ENCODE assay signal across 8 mouse cellular contexts in genomic region chr9:56797876-56798275, GRCm38 (mm10). TPM values are rescaled to one million over a fixed set of nuclear protein-coding genes. Genes with fewer than 3 reads are reported as not detected.
DNase-seq lines count a peak whose midpoint lies in the region; ATAC-seq and TF ChIP-seq lines count a peak whose summit lies in the region.

No protein-coding gene starts in this region.

- ATAC-seq in embryonic facial prominence, embryonic 14.5 days (ENCODE audit: low read depth), result peak; percentile 55; the same call in 1 of the 2 replicates
- ATAC-seq in midbrain, embryonic 15.5 days (replicated peaks), result no peak; the same call in 1 of the 2 replicates
- ATAC-seq in CD4-positive, CD25-positive, alpha-beta regulatory T cell, adult 4 months, result no peak

- TF ChIP-seq POLR2A in ES-Bruce4 (IDR thresholded peaks at IDR 0.05; ENCODE audit: insufficient read depth, low read length), result no peak

- no peak for TF ChIP-seq EP300 in ES-Bruce4 (IDR thresholded peaks at IDR 0.05; ENCODE audit: insufficient read depth, low read depth, low read length)

- H3K9ac ChIP-seq in ES-Bruce4 (ENCODE audit: low read depth, poor library complexity, severe bottlenecking), result no peak overlapping the region
- H3K9ac ChIP-seq in embryonic facial prominence, embryonic 14.5 days (ENCODE audit: low read depth, low read length), result no peak overlapping the region
- no peak overlapping the region for H3K9ac ChIP-seq in midbrain, embryonic 15.5 days

- no peaks in the 10 kb centered on the region for H3K9me3 ChIP-seq in ES-Bruce4 (replicated peaks; ENCODE audit: control insufficient read depth, insufficient read depth, low read length, poor library complexity, severe bottlenecking)
- no peaks in the 10 kb centered on the region for H3K9me3 ChIP-seq in embryonic facial prominence, embryonic 14.5 days (ENCODE audit: control insufficient read depth, low read length)
- H3K9me3 ChIP-seq in midbrain, embryonic 15.5 days, result no peaks in the 10 kb centered on the region

- 6% methylated on average over 5 of the region's 5 CpGs for WGBS in embryonic facial prominence, embryonic 14.5 days
- WGBS in midbrain, embryonic 15.5 days, result 7% methylated on average over 5 of the region's 5 CpGs

- H3K4me1 ChIP-seq in ES-Bruce4 (ENCODE audit: control insufficient read depth, insufficient read depth, low read length), result no peaks in the 10 kb centered on the region
- peaks cover 5% of the 10 kb centered on the region; the same call in 1 of the 2 replicates for H3K4me1 ChIP-seq in embryonic facial prominence, embryonic 14.5 days (ENCODE audit: control insufficient read depth, insufficient read depth, low read length)
- H3K4me1 ChIP-seq in midbrain, embryonic 15.5 days, result peaks cover 29% of the 10 kb centered on the region

- H3K36me3 ChIP-seq in ES-Bruce4 (ENCODE audit: control insufficient read depth, insufficient read depth, low read length, poor library complexity, severe bottlenecking), result no peaks in the 10 kb centered on the region
- H3K36me3 ChIP-seq in embryonic facial prominence, embryonic 14.5 days (ENCODE audit: control insufficient read depth, insufficient read depth, low read length), result no peaks in the 10 kb centered on the region
- H3K36me3 ChIP-seq in midbrain, embryonic 15.5 days (replicated peaks), result no peaks in the 10 kb centered on the region

- H3K27me3 ChIP-seq in ES-Bruce4 (ENCODE audit: control insufficient read depth, insufficient read depth, low read length, poor library complexity, severe bottlenecking), result peaks cover 9% of the 10 kb centered on the region
- H3K27me3 ChIP-seq in embryonic facial prominence, embryonic 14.5 days (replicated peaks; ENCODE audit: control insufficient read depth, insufficient read depth, low read length), result peaks cover 62% of the 10 kb centered on the region
- H3K27me3 ChIP-seq in midbrain, embryonic 15.5 days (replicated peaks), result peaks cover 40% of the 10 kb centered on the region

- H3K4me3 ChIP-seq in ES-Bruce4 (ENCODE audit: low read depth, low read length), result no peak overlapping the region
- H3K4me3 ChIP-seq in embryonic facial prominence, embryonic 14.5 days (ENCODE audit: low read depth, low read length), result no peak overlapping the region
- no peak overlapping the region for H3K4me3 ChIP-seq in midbrain, embryonic 15.5 days

- no peak overlapping the region for H3K4me2 ChIP-seq in embryonic facial prominence, embryonic 14.5 days (ENCODE audit: low read depth, low read length)
- H3K4me2 ChIP-seq in midbrain, embryonic 15.5 days, result 0 out of 2 replicates have a peak overlapping the region, but pooled peaks have one; percentile 5

- TF ChIP-seq CTCF in ES-Bruce4 (IDR thresholded peaks at IDR 0.05; ENCODE audit: low read depth, low read length), result peak; percentile 62

- peak; percentile 53 for DNase-seq in adrenal gland, adult 18-20 months (ENCODE audit: low spot score in 2 of 2)
- peak; percentile 74 for DNase-seq in embryonic facial prominence, embryonic 14.5 days (ENCODE audit: low spot score)
- peak; percentile 81 for DNase-seq in heart, postnatal 4 days
- DNase-seq in left cerebral cortex, adult 18-20 months (ENCODE audit: low spot score in 2 of 2), result peak; percentile 81 to 85
- peak; percentile 82 for DNase-seq in testis, postnatal 10 days (ENCODE audit: low spot score)

- H3K27ac ChIP-seq in ES-Bruce4 (ENCODE audit: insufficient read depth, low read length), result no peak overlapping the region
- no peak overlapping the region for H3K27ac ChIP-seq in embryonic facial prominence, embryonic 14.5 days (replicated peaks; ENCODE audit: low read depth, low read length)
- no peak overlapping the region for H3K27ac ChIP-seq in midbrain, embryonic 15.5 days

RNA-seq across cellular contexts. Expression of gene Lingo1, which starts 1.6 kb away (rescaled TPM):
- polyA plus RNA-seq in ES-Bruce4 (2011; ENCODE audit: insufficient read depth, insufficient read length, low read depth, missing spikeins), result 1.0 and 1.7 TPM in 2 replicates
- total RNA-seq in adrenal gland, adult 18-20 months (2021), result 1 to 10 TPM in 1 of 2 experiments, under 1 TPM in 1; 0.70 to 1.5 TPM
- polyA plus RNA-seq in embryonic facial prominence, embryonic 14.5 days (2014; fragmentation: Nextera tagmentation; extraction: Ambion mirVana), result 6.4 and 8.3 TPM in 2 replicates
- total RNA-seq in heart, postnatal 4 days (2021), result 1 to 10 TPM; 2.9 to 3.0 TPM
- 100 to 1,000 TPM; 440 to 456 TPM for total RNA-seq in left cerebral cortex, adult 18-20 months (2021)
- polyA plus RNA-seq in midbrain, embryonic 15.5 days (2015; fragmentation: Nextera tagmentation; extraction: Ambion mirVana), result 77.8 and 83.1 TPM in 2 replicates
- not detected for polyA plus RNA-seq in CD4-positive, CD25-positive, alpha-beta regulatory T cell, adult 4 months (2017; shearing (Covaris generic))
